Mouse (Mus musculus): Measurements from ENCODE around the gene Lce1h. TPM values are rescaled to one million over a fixed set of nuclear protein-coding genes. Genes with fewer than 3 reads are reported as not detected.

The Lce1h gene
- polyA plus RNA-seq (2016; fragmentation: Nextera tagmentation; extraction: Ambion mirVana) = not detected in 2 replicates

DNA sequence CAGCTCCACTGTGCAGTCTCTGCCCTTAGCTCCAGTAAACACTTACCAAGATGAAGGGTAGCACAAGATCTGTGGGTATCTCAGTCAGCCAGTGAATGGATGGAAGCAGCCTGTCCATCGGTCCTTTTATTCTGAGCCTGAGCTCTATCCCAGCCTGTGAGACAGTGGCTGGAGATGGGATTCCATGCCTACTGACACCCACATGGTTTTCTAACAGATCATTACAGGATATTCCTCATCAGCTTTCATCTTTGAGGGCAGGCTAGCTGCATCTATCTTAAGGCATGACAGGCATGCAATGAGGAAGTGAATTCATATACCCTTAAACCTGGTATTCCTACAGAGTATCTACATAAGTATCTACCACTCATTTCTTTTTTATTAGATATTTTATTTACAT lies at the start of gene Lce1h:
Lce1h (minus strand) TSS at position 101 of the 400 bp plus-strand sequence.
- ATAC-seq = no peak
- Histone ChIP-seq H3K36me3 (no peaks in the 10 kb centered on the region), H3K27ac (no peak within 1 kb of the TSS), H3K27me3 (replicated peaks) (no peaks in the 10 kb centered on the region), H3K9ac (no peak within 1 kb of the TSS), H3K9me3 (replicated peaks) (no peaks in the 10 kb centered on the region), H3K4me2 (no peak within 1 kb of the TSS), H3K4me1 (no peaks in the 10 kb centered on the region), H3K4me3 (no peak within 1 kb of the TSS)
- 76% methylated on average over 1 of the region's 1 CpGs for WGBS (ENCODE audit: insufficient replicate concordance)

- Histone ChIP-seq H3K4me2 (no peak within 1 kb of the TSS), H3K9me3 (replicated peaks) (no peaks in the 10 kb centered on the region), H3K27ac (no peak within 1 kb of the TSS), H3K4me3 (no peak within 1 kb of the TSS), H3K27me3 (replicated peaks) (no peaks in the 10 kb centered on the region), H3K4me1 (no peaks in the 10 kb centered on the region), H3K36me3 (no peaks in the 10 kb centered on the region), H3K9ac (no peak within 1 kb of the TSS)
- no peak for ATAC-seq
Measured at GRCm38 (mm10) chr3:92807791-92808190, 42.9 kb upstream of the Lce1h start, which contains the start of gene Lce1k. Gene Lce1k, minus strand, starts transcription at chr3:92807891.

DNA sequence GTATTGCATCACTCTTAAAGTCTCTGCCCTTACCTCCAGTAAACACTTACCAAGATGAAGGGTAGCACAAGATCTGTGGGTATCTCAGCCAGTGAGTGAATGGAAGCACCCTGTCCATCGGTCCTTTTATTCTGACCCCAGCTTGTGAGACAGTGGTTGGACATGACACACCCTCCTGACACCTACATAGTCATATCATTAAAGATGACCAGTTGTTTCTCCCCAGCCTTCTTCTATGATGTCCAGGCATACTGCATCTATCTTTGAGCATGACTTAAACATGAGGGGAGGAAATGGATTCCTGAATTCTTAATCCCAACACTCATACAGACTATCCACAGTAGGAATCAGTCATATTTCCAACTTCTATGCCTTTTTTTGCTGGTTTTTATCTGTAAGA lies 25.5 kb upstream of the Lce1h start, which contains the start of gene Lce1j:
Lce1j (minus strand) TSS at position 101 of the 400 bp plus-strand sequence.
- 71% methylated on average over 1 of the region's 1 CpGs for WGBS (ENCODE audit: insufficient replicate concordance)
- Histone ChIP-seq H3K4me3 (no peak within 1 kb of the TSS), H3K4me2 (no peak within 1 kb of the TSS), H3K27ac (no peak within 1 kb of the TSS), H3K27me3 (replicated peaks) (no peaks in the 10 kb centered on the region), H3K9me3 (replicated peaks) (no peaks in the 10 kb centered on the region), H3K36me3 (no peaks in the 10 kb centered on the region), H3K4me1 (no peaks in the 10 kb centered on the region), H3K9ac (no peak within 1 kb of the TSS)
- no peak for ATAC-seq

DNA sequence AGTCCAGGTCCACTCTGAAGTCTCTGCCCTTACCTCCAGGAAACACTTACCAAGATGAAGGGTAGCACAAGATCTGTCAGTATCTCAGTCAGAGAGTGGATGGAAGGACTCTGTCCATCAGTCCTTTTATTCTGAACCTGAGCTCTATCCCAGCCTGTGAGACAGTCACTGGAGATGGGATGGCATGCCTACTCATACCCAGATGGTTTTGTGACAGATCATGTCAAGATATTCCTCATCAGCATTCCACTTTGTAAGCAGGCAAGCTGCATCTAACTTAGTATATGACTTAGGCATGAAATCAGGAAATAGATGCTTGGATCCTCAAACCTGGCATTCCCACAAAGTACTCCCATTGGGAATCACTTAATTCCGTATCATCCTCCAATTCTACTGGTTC lies 13.9 kb upstream of the Lce1h start, which contains the start of gene Lce1i:
Lce1i (minus strand) TSS at position 101 of the 400 bp plus-strand sequence.
- ATAC-seq = no peak
- Histone ChIP-seq H3K36me3 (no peaks in the 10 kb centered on the region), H3K4me1 (no peaks in the 10 kb centered on the region), H3K27me3 (replicated peaks) (no peaks in the 10 kb centered on the region), H3K27ac (no peak within 1 kb of the TSS), H3K9ac (no peak within 1 kb of the TSS), H3K4me3 (no peak within 1 kb of the TSS), H3K9me3 (replicated peaks) (no peaks in the 10 kb centered on the region), H3K4me2 (no peak within 1 kb of the TSS)
- 50% methylated on average over 1 of the region's 1 CpGs for WGBS (ENCODE audit: insufficient replicate concordance)

GRCm38 (mm10) chr3:92771573-92771972 lies 6.7 kb upstream of the Lce1h start:
- no peaks in the 10 kb centered on the region for H3K36me3 ChIP-seq
- no peak overlapping the region for H3K9ac ChIP-seq
- H3K27me3 ChIP-seq (replicated peaks) = no peaks in the 10 kb centered on the region
- no peaks in the 10 kb centered on the region for H3K9me3 ChIP-seq (replicated peaks)
- no peak for ATAC-seq
- no peak overlapping the region for H3K4me2 ChIP-seq
- WGBS (ENCODE audit: insufficient replicate concordance) = 12% methylated on average over 3 of the region's 3 CpGs
- no peaks in the 10 kb centered on the region for H3K4me1 ChIP-seq
- H3K4me3 ChIP-seq = no peak overlapping the region
- no peak overlapping the region for H3K27ac ChIP-seq

DNA sequence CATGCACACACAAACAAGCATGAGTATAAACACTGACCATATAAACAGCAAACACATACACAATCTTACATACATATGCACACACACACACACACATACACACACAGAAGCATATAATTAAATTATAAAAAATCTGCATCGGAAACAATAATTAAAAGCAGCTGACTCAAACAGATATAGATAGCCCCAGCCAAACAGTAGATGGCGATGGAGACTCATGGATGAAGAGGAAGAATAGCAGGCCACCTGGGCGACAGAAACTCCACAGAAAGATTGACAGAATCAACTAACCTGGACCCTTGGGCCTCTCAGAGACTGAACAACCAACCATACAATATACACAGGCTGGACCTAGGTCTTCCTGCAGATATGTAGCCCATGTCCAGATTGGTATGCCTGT lies 11.7 kb downstream of the Lce1h start:
- H3K9me3 ChIP-seq (replicated peaks) = no peaks in the 10 kb centered on the region
- no peak overlapping the region for H3K9ac ChIP-seq
- no peak overlapping the region for H3K4me2 ChIP-seq
- 30% methylated on average over 3 of the region's 3 CpGs for WGBS (ENCODE audit: insufficient replicate concordance)
- no peaks in the 10 kb centered on the region for H3K27me3 ChIP-seq (replicated peaks)
- no peaks in the 10 kb centered on the region for H3K4me1 ChIP-seq
- no peak overlapping the region for H3K27ac ChIP-seq
- no peak for ATAC-seq
- H3K36me3 ChIP-seq = no peaks in the 10 kb centered on the region
- no peak overlapping the region for H3K4me3 ChIP-seq

GRCm38 (mm10) chr3:92752238-92752637 lies 12.6 kb downstream of the Lce1h start, which contains the start of gene Lce1g:
Gene Lce1g, minus strand, starts transcription at chr3:92752338.
- H3K4me3 ChIP-seq = no peak within 1 kb of the TSS
- no peak within 1 kb of the TSS for H3K27ac ChIP-seq
- H3K27me3 ChIP-seq (replicated peaks) = no peaks in the 10 kb centered on the region
- no peak within 1 kb of the TSS for H3K4me2 ChIP-seq
- no peaks in the 10 kb centered on the region for H3K36me3 ChIP-seq
- no peaks in the 10 kb centered on the region for H3K4me1 ChIP-seq
- no peak for ATAC-seq
- no peak within 1 kb of the TSS for H3K9ac ChIP-seq
- 60% methylated on average over 1 of the region's 1 CpGs for WGBS (ENCODE audit: insufficient replicate concordance)
- no peaks in the 10 kb centered on the region for H3K9me3 ChIP-seq (replicated peaks)

- Histone ChIP-seq H3K27ac (no peak within 1 kb of the TSS), H3K9me3 (replicated peaks) (no peaks in the 10 kb centered on the region), H3K9ac (no peak within 1 kb of the TSS), H3K27me3 (replicated peaks) (no peaks in the 10 kb centered on the region), H3K4me2 (no peak within 1 kb of the TSS), H3K4me3 (no peak within 1 kb of the TSS), H3K36me3 (no peaks in the 10 kb centered on the region), H3K4me1 (no peaks in the 10 kb centered on the region)
- WGBS (ENCODE audit: insufficient replicate concordance) = 32% methylated on average over 1 of the region's 1 CpGs
- no peak for ATAC-seq
Measured at GRCm38 (mm10) chr3:92738996-92739395, 25.9 kb downstream of the Lce1h start, which contains the start of gene Gm38119. Gene Gm38119, minus strand, starts transcription at chr3:92739096.

DNA sequence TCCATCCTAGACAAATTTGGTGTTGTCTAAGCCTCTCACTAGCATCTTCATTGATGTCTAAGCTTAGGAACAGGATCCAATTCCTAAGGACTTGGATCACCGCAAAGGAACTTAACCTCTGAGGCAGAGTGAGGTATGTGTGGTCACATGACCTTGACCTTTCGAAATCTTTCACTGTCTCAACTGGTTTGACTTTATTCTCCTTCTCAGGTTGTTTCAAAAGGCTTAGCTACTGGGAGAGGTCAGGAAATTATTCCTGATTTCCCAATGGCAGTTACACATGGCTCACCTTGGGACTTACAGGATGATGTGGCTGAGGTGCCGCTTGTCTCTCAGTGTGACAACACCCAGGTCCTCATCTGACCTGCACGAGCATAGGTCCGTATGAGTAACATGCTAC lies 42.2 kb downstream of the Lce1h start:
- Histone ChIP-seq H3K27me3 (replicated peaks) (no peaks in the 10 kb centered on the region), H3K27ac (no peak overlapping the region), H3K4me2 (no peak overlapping the region), H3K9ac (no peak overlapping the region), H3K9me3 (replicated peaks) (no peaks in the 10 kb centered on the region), H3K4me3 (no peak overlapping the region), H3K4me1 (no peaks in the 10 kb centered on the region), H3K36me3 (no peaks in the 10 kb centered on the region)
- 75% methylated on average over 5 of the region's 5 CpGs for WGBS (ENCODE audit: insufficient replicate concordance)
- no peak for ATAC-seq

- Histone ChIP-seq H3K36me3 (no peaks in the 10 kb centered on the region), H3K4me3 (no peak within 1 kb of the TSS), H3K9ac (no peak within 1 kb of the TSS), H3K27ac (no peak within 1 kb of the TSS), H3K27me3 (replicated peaks) (no peaks in the 10 kb centered on the region), H3K4me2 (no peak within 1 kb of the TSS), H3K4me1 (no peaks in the 10 kb centered on the region), H3K9me3 (replicated peaks) (no peaks in the 10 kb centered on the region)
- ATAC-seq = no peak
- WGBS (ENCODE audit: insufficient replicate concordance) = 50% methylated on average over 3 of the region's 3 CpGs
Measured at GRCm38 (mm10) chr3:92720250-92720649, 44.6 kb downstream of the Lce1h start, which contains the start of gene Lce1f. Gene Lce1f, minus strand, starts transcription at chr3:92720350.

DNA sequence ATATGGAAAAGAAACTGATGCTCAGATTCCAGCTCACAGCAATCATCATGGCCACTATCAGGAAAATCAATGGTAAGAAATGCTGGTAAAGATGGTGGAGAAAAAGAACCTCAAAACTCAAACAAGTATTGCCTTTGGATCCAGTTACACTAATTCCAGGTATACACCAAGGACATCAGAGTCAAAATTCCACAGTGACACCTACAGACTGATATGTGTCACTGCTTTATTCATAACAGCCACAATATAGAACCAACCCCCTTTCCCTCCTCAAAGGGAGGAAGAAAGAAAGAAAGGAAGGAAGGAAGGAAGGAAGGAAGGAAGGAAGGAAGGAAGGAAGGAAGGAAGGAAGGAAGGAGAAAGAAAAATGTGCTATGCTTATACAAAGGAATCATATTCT lies 49.7 kb downstream of the Lce1h start:
- no peaks in the 10 kb centered on the region for H3K9me3 ChIP-seq (replicated peaks)
- H3K9ac ChIP-seq = no peak overlapping the region
- H3K4me3 ChIP-seq = no peak overlapping the region
- H3K27me3 ChIP-seq (replicated peaks) = no peaks in the 10 kb centered on the region
- no peak overlapping the region for H3K27ac ChIP-seq
- H3K4me1 ChIP-seq = no peaks in the 10 kb centered on the region
- ATAC-seq = no peak
- H3K4me2 ChIP-seq = no peak overlapping the region
- no peaks in the 10 kb centered on the region for H3K36me3 ChIP-seq

All from liver, embryonic 12.5 days (tissue).